Mouse (Mus musculus) kidney, embryonic 16.5 days (tissue): Measurements from ENCODE around the gene Per2. TPM values are rescaled to one million over a fixed set of nuclear protein-coding genes. Genes with fewer than 3 reads are reported as not detected.

Source experiments
- ATAC-seq: fragments of 200-750 bp; cut with Nextera tagmentation; 2 replicates; pipeline ENCODE4 v1.8.0; 2017; ENCODE audit warnings: moderate TSS enrichment; ENCODE audit not compliant: low FRiP score, low TSS enrichment
- H3K27ac ChIP-seq: fragments of 300-500 bp; sonication (generic); 2 replicates; pipeline ENCODE4 v1.5.1; 2014; ENCODE audit warnings: low read length
- H3K27me3 ChIP-seq: fragments of 300-500 bp; sonication (generic); 2 replicates; pipeline ENCODE4 v1.6.1; 2014; ENCODE audit warnings: low read length, control low read depth, mixed read lengths; ENCODE audit not compliant: insufficient read depth
- H3K36me3 ChIP-seq: fragments of 300-500 bp; sonication (generic); 2 replicates; pipeline ENCODE4 v1.6.1; 2014; ENCODE audit warnings: low read length, control low read depth, mixed read lengths; ENCODE audit not compliant: insufficient read depth
- H3K4me1 ChIP-seq: fragments of 300-500 bp; sonication (generic); 2 replicates; pipeline ENCODE4 v1.6.1; 2014; ENCODE audit warnings: low read length, control low read depth, mixed read lengths; ENCODE audit not compliant: insufficient read depth
- H3K4me2 ChIP-seq: fragments of 300-500 bp; sonication (generic); replicated peaks from 2 replicates; pipeline ENCODE4 v1.6.1; 2014; ENCODE audit warnings: low read depth, low read length
- H3K4me3 ChIP-seq: fragments of 300-500 bp; sonication (generic); 2 replicates; pipeline ENCODE4 v1.5.1; 2014; ENCODE audit warnings: mild to moderate bottlenecking, low read length
- H3K9ac ChIP-seq: fragments of 300-500 bp; sonication (generic); replicated peaks from 2 replicates; pipeline ENCODE4 v1.6.1; 2014; ENCODE audit warnings: low read length
- H3K9me3 ChIP-seq: fragments of 300-500 bp; sonication (generic); 2 replicates; pipeline ENCODE4 v1.6.1; 2016; ENCODE audit warnings: low read length, control low read depth
- WGBS: fragments of 180-500 bp; shearing (Covaris S2); extraction: QIAGEN DNeasy Blood & Tissue Kit; methylation state at CpG from one replicate; pipeline ENCODE4 v1.1.7; 2014; 5-methylcytosine and 5-hydroxymethylcytosine counted together
- polyA plus RNA-seq: library from polyadenylated mRNA; unstranded; fragments of >200 nt; fragmentation: Nextera tagmentation; extraction: Ambion mirVana; gene quantifications from 2 replicates; pipeline ENCODE4 v1.2.1, GENCODE M21; 2015

The Per2 gene
- polyA plus RNA-seq, result 4.2 and 4.6 TPM in 2 replicates

DNA sequence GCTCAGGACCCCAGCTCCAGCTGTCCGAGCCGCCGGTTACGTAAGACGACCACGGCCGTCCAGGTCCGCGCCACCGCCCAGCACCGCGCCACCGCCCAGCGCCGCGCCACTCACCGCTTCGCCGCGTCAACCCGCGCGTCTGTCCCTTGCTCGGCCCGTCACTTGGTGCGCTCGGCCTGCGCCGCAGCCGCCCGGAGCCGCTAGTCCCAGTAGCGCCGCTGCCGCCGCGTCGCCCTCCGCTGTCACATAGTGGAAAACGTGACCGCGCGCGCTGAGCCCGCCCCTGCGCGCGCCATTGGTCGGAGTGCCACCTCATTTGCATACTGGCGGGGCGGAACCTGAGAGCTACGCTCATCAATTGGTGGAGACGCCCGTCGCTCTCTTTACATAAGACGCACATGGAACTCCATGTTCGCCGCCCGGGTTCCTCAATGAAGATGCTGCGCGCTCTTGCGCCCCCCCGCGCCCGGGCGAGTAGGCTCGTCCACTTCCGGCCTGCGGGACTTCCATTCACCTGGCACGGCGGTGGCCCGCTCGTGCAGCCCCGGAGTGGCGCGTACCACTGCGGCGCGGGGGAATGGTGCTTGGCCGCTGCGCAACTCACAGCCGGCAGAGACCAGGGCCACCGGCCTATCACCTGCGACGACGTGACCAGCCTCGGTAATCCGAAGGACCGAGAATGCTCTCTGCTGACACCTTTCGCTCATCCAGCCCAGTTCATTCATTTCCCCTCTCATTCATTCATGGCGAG, at the start of gene Per2:
TSS of gene Per2 (minus strand) at position 266 of the 751 bp plus-strand sequence.
- Histone ChIP-seq H3K4me2 (peak within 1 kb of the TSS; percentile 85), H3K36me3 (no peaks in the 10 kb centered on the region), H3K9ac (peak within 1 kb of the TSS; percentile 77), H3K9me3 (no peaks in the 10 kb centered on the region), H3K4me1 (peaks cover 50% of the 10 kb centered on the region), H3K27me3 (no peaks in the 10 kb centered on the region), H3K4me3 (peak within 1 kb of the TSS; percentile 82), H3K27ac (peak within 1 kb of the TSS; percentile 36; the same call in 1 of the 2 replicates)
- ATAC-seq, result peak; percentile 94
- under 1% methylated on average over 88 of the region's 91 CpGs for WGBS

GRCm38 (mm10) chr1:91504615-91505014, 45.5 kb upstream of the Per2 start:
- H3K27me3 ChIP-seq, result no peaks in the 10 kb centered on the region
- ATAC-seq, result no peak
- H3K4me3 ChIP-seq, result no peak overlapping the region
- no peaks in the 10 kb centered on the region for H3K4me1 ChIP-seq
- H3K4me2 ChIP-seq, result no peak overlapping the region
- peaks cover 10% of the 10 kb centered on the region; the same call in 1 of the 2 replicates for H3K36me3 ChIP-seq
- no peaks in the 10 kb centered on the region for H3K9me3 ChIP-seq
- WGBS, result 67% methylated on average over 3 of the region's 3 CpGs
- H3K27ac ChIP-seq, result no peak overlapping the region
- H3K9ac ChIP-seq, result no peak overlapping the region

- no peak overlapping the region for H3K27ac ChIP-seq
- H3K9me3 ChIP-seq, result no peaks in the 10 kb centered on the region
- H3K36me3 ChIP-seq, result peaks cover 10% of the 10 kb centered on the region; the same call in 1 of the 2 replicates
- WGBS, result 95% methylated on average over 6 of the region's 6 CpGs
- H3K4me1 ChIP-seq, result peaks cover 11% of the 10 kb centered on the region
- no peak overlapping the region for H3K4me2 ChIP-seq
- H3K4me3 ChIP-seq, result no peak overlapping the region
- no peaks in the 10 kb centered on the region for H3K27me3 ChIP-seq
- H3K9ac ChIP-seq, result no peak overlapping the region
- ATAC-seq, result no peak
These were observed 39.5 kb upstream of the Per2 start for GRCm38 (mm10) chr1:91498579-91498978.

- no peaks in the 10 kb centered on the region for H3K9me3 ChIP-seq
- H3K36me3 ChIP-seq, result no peaks in the 10 kb centered on the region
- peak overlapping the region; percentile 89 for H3K4me2 ChIP-seq
- peak overlapping the region; percentile 91 for H3K9ac ChIP-seq
- no peak overlapping the region for H3K27ac ChIP-seq
- ATAC-seq, result peak; percentile 11; the same call in 1 of the 2 replicates
- no peaks in the 10 kb centered on the region for H3K27me3 ChIP-seq
- H3K4me1 ChIP-seq, result peaks cover 13% of the 10 kb centered on the region
- H3K4me3 ChIP-seq, result peak overlapping the region; percentile 91
- 44% methylated on average over 5 of the region's 5 CpGs for WGBS
These were observed 36.2 kb upstream of the Per2 start for GRCm38 (mm10) chr1:91495321-91495720.

DNA sequence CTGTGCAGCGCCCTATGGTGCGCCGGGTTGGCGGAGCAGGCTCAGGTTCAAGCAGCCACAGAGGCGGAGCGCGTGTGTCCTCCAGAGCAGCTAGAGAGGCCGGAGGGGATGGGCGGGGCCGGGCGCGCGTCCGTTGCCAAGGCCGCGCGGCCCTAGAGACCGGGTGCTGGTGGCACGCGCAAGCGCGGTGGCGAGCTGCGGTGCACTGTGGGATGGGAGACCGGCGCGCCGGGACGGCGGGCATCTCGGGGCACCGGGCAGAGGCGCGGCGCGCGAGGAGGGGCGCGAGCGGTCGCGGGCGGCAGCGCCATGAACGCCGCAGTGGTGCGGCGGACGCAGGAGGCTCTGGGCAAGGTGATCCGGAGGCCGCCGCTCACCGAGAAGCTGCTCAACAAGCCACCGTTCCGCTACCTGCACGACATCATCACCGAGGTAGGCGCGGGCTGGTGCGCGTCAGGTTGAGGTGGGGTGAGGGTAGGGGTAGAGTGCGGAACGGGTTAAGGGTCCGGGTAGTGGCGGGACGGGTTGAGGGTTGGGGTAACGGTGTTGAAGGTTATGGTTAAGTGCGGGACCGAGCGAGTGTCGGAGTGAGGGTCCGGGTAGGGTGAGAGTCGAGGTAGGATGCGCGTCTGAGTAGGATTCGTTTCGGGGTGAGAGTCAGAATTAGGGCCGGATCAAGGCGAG, 35.5 kb upstream of the Per2 start, which contains the start of gene Traf3ip1:
TSS of gene Traf3ip1 (plus strand) at position 191 of the 684 bp plus-strand sequence.
- ATAC-seq, result peak; percentile 99
- under 1% methylated on average over 79 of the region's 79 CpGs for WGBS
- H3K36me3 ChIP-seq, result no peaks in the 10 kb centered on the region
- H3K27me3 ChIP-seq, result no peaks in the 10 kb centered on the region
- no peaks in the 10 kb centered on the region for H3K9me3 ChIP-seq
- H3K4me3 ChIP-seq, result peak within 1 kb of the TSS; percentile 91
- H3K4me1 ChIP-seq, result peaks cover 15% of the 10 kb centered on the region
- H3K4me2 ChIP-seq, result peak within 1 kb of the TSS; percentile 89
- peak within 1 kb of the TSS; percentile 91 for H3K9ac ChIP-seq
- H3K27ac ChIP-seq, result no peak within 1 kb of the TSS

DNA sequence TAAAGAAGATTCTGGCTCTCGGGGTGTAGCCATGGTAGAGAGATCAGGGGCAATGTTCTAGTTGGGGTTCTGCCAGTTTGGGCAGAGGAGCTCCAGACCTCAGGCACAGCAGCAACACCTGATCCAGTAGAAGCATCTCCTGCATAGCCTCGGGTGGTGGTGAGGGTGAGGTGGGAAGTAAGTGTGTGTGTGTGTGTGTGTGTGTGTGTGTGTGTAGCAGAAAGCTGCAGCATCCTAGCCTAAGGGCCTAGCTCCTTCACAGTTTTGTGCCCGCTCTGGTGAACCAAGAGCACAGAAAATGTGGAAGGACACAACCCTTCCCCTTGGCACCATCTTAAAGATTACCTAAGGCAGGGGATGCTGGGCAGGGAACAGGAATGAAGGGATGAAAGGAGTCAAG, 34.8 kb upstream of the Per2 start:
- peak overlapping the region; percentile 91 for H3K9ac ChIP-seq
- no peaks in the 10 kb centered on the region for H3K36me3 ChIP-seq
- 38% methylated on average over 3 of the region's 3 CpGs for WGBS
- peak overlapping the region; percentile 89 for H3K4me2 ChIP-seq
- H3K4me1 ChIP-seq, result peaks cover 15% of the 10 kb centered on the region
- no peak overlapping the region for H3K27ac ChIP-seq
- ATAC-seq, result 0 out of 2 replicates have a peak, but pooled peaks have one; percentile 1
- no peaks in the 10 kb centered on the region for H3K9me3 ChIP-seq
- peak overlapping the region; percentile 91 for H3K4me3 ChIP-seq
- H3K27me3 ChIP-seq, result no peaks in the 10 kb centered on the region

DNA sequence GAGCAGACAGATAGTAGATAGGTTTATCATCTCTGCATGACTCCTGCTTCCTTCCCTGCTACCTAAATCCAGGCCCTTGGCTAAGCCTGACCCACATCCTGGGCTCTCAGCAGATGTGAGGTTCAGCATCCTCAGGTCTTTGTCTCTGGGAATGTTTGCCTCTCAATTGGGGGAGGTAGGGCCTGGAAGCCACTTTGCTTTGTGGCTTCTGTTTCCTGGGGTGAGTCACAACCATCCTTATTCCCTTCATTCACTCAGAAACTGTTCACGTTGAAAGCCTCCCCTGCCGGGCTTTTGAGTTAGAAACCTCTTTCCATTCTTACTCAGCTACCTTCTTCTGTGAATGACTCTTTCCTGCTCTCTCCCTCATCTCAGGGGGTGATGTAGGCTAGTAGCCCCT, 33.6 kb upstream of the Per2 start:
- no peak for ATAC-seq
- no peaks in the 10 kb centered on the region for H3K27me3 ChIP-seq
- no peak overlapping the region for H3K4me2 ChIP-seq
- H3K4me1 ChIP-seq, result peaks cover 15% of the 10 kb centered on the region
- H3K36me3 ChIP-seq, result no peaks in the 10 kb centered on the region
- H3K27ac ChIP-seq, result no peak overlapping the region
- WGBS, result 48% methylated on average over 2 of the region's 2 CpGs
- no peaks in the 10 kb centered on the region for H3K9me3 ChIP-seq
- H3K4me3 ChIP-seq, result no peak overlapping the region
- H3K9ac ChIP-seq, result no peak overlapping the region

DNA sequence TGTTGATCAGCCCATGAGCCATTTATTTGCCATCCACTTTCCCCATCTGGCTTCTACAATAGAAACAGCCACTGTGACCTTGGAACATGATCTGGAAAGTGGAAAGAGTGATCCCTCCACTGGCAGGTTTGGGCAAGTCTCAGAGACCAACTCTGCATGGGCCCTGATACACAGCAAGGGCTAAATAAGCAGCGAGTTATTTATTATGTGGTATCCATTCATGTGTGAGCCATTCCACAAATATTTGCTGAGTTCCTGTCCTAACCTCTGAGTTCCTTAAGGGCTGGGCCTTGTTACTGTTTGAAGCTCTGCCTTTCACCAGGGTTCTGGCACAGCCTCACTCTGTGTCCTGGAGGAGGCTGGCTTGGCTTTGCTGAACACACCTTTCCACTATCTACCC, 31.2 kb upstream of the Per2 start:
- H3K9ac ChIP-seq, result no peak overlapping the region
- 65% methylated on average over 1 of the region's 1 CpGs for WGBS
- H3K27me3 ChIP-seq, result no peaks in the 10 kb centered on the region
- no peak overlapping the region for H3K4me2 ChIP-seq
- no peaks in the 10 kb centered on the region for H3K9me3 ChIP-seq
- H3K4me3 ChIP-seq, result no peak overlapping the region
- no peaks in the 10 kb centered on the region for H3K36me3 ChIP-seq
- H3K27ac ChIP-seq, result no peak overlapping the region
- no peak for ATAC-seq
- peaks cover 8% of the 10 kb centered on the region for H3K4me1 ChIP-seq

DNA sequence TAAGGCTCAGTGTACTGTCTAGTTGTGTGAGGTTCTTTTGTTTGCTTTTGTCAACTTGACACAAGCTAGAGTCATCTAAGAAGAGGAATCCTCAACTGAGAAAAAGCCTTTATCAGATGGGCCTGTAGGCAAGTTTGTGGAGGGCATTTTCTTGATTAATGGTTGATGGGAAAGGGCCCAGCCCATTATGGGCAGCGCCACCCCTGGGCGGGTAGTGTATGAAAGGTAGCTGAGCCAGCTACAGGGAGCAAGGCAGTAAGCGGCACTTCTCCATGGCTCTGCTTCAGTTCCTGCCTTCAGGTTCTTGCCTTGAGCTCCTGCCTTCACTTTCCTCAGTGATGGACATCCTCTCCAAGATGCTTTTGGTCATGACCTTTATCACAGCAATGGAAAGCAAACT, 27.0 kb upstream of the Per2 start:
- Histone ChIP-seq H3K4me3 (no peak overlapping the region), H3K9ac (no peak overlapping the region), H3K4me2 (no peak overlapping the region), H3K27me3 (no peaks in the 10 kb centered on the region), H3K27ac (no peak overlapping the region), H3K36me3 (no peaks in the 10 kb centered on the region), H3K9me3 (no peaks in the 10 kb centered on the region), H3K4me1 (0 out of 2 replicates have a peak, but pooled peaks cover 4% of the 10 kb centered on the region)
- no peak for ATAC-seq
- 78% methylated on average over 3 of the region's 3 CpGs for WGBS

DNA sequence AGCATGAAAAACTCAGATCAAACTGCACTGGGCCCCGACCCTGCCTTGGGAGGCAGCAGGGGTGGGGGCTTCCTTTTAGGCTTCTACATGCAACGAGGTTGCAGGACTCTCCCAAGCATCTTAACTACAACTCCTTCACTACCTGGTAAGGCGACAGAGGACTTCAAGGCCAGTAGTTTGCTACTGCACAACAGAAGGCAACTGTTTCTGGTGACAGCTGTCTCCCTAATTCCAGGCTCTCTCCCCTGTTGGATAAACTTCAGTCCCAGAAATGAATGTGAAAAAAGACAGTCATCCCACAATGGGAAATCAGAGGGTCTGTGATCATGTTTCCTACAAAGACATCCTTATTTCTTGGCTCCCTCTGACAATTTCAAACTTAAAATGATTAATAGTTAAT, 26.3 kb upstream of the Per2 start:
- Histone ChIP-seq H3K9me3 (no peaks in the 10 kb centered on the region), H3K4me3 (no peak overlapping the region), H3K4me2 (no peak overlapping the region), H3K9ac (no peak overlapping the region), H3K36me3 (no peaks in the 10 kb centered on the region), H3K27me3 (no peaks in the 10 kb centered on the region), H3K4me1 (0 out of 2 replicates have a peak, but pooled peaks cover 4% of the 10 kb centered on the region), H3K27ac (no peak overlapping the region)
- ATAC-seq, result no peak
- WGBS, result 82% methylated on average over 3 of the region's 3 CpGs
